Mouse (Mus musculus) kidney, adult 2 months (tissue): ENCODE measurements around the gene Pex7. TPM values are rescaled to one million over a fixed set of nuclear protein-coding genes. Genes with fewer than 3 reads are reported as not detected.

Source experiments
- DNase-seq: peaks from one replicate; pipeline ENCODE4 v3.0.0; 2021
- H3K27ac ChIP-seq: fragments of 200-500 bp; 2 replicates; pipeline ENCODE4 v1.5.1; 2012; ENCODE audit warnings: low read depth, low read length, control low read depth, inconsistent platforms; ENCODE audit not compliant: insufficient read depth
- H3K27me3 ChIP-seq: fragments of 200-500 bp; replicated peaks from 2 replicates; pipeline ENCODE4 v1.6.1; 2012; ENCODE audit warnings: mild to moderate bottlenecking, moderate library complexity, low read length, inconsistent platforms; ENCODE audit not compliant: control insufficient read depth, insufficient read depth
- H3K36me3 ChIP-seq: fragments of 200-500 bp; 2 replicates; pipeline ENCODE4 v1.6.1; 2012; ENCODE audit warnings: mild to moderate bottlenecking, moderate library complexity, low read length, inconsistent platforms; ENCODE audit not compliant: control insufficient read depth, insufficient read depth
- H3K4me1 ChIP-seq: fragments of 200-500 bp; 2 replicates; pipeline ENCODE4 v1.6.1; 2011; ENCODE audit warnings: low read length; ENCODE audit not compliant: control insufficient read depth, insufficient read depth
- H3K4me3 ChIP-seq: fragments of 200-500 bp; 2 replicates; pipeline ENCODE4 v1.5.1; 2011; ENCODE audit warnings: mild to moderate bottlenecking, low read depth, low read length, control low read depth; ENCODE audit not compliant: insufficient read depth
- CTCF ChIP-seq: fragments of 200-500 bp; conservative IDR thresholded peaks from 2 replicates; pipeline ENCODE4 v1.5.1; 2011; ENCODE audit warnings: low read depth, mild to moderate bottlenecking, control low read depth, low read length, moderate library complexity, mixed read lengths; ENCODE audit not compliant: insufficient read depth, insufficient read length
- POLR2A ChIP-seq: fragments of 200-500 bp; IDR thresholded peaks from one replicate; pipeline ENCODE4 v1.6.1; 2011; ENCODE audit warnings: low read depth, low read length, control low read depth
- WGBS: fragments of 180-500 bp; shearing (Covaris S2); methylation state at CpG from one replicate; pipeline ENCODE4 v1.1.7; 2018; 5-methylcytosine and 5-hydroxymethylcytosine counted together
- polyA plus RNA-seq: library from polyadenylated mRNA; depleted of rRNA; stranded (reverse); fragments of >200 nt; gene quantifications from 2 replicates; pipeline ENCODE4 v1.2.3, GENCODE M21; 2012

Gene Pex7
- polyA plus RNA-seq, 1 experiment: 87.4 TPM

DNA sequence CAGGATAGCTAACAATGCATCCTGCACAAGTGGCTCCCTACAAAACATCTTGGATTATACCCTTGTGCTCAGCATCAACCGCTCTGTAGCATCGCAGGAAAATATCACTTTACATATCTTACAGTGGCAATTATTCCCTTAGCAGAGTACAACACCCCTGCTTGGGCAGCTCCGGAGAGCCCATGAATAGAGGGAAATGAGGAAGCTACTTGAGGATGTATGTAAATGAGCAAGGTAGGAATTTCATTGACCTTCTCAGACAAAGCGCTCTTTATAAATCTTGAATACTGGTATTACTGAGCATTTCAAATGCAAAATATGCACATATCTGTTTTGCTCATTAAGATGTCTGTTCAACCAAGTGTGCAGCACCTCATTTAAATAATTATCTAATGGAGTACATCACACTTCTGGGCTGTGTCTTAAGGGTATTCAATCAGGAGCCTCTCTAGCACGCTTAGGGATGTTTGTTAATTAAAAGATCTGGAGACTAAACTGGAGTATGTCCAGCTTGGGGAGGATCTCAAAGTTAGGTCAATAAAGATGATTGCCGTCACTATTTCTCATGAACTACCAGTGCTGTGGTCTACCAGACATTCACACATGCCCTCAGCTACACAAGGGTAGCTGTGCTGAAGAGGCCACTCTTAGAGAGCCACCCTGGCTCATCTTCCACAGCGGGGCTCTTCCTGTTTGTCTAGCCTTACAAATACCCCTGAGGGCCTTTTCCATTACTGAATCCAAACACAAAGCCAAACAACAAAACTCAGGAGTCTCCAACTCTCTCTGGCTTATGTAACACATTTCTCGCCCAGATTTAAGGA lies 71.4 kb downstream of the Pex7 start:
- 82% methylated on average over 8 of the region's 8 CpGs for WGBS
- no peak for TF ChIP-seq POLR2A
- no peak for TF ChIP-seq CTCF
- H3K27ac ChIP-seq: no peak overlapping the region
- DNase-seq: no peak
- H3K4me3 ChIP-seq: no peak overlapping the region
- no peaks in the 10 kb centered on the region for H3K27me3 ChIP-seq
- no peaks in the 10 kb centered on the region for H3K36me3 ChIP-seq
- H3K4me1 ChIP-seq: no peaks in the 10 kb centered on the region

DNA sequence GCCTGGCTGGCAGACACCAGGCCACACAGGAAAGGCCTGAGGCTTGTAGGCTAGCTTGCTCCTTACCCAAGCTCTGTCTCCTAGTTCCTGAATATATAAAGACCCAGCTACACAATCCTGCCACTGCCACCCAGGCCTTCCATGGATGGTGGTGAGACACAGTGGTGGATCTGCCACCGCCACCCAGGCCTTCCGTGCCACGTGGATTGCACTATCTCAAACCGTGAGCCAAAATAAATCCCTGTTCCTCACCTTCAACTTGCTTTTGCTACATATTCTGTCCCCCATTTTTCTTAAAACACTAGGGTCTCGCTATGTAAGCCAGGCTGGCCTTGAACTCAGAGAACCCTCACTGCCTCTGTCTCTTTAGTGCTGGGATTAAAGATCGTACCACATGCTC lies 73.3 kb downstream of the Pex7 start:
- TF ChIP-seq CTCF (no peak), POLR2A (no peak)
- H3K4me1 ChIP-seq: no peaks in the 10 kb centered on the region
- WGBS: 96% methylated on average over 6 of the region's 6 CpGs

DNA sequence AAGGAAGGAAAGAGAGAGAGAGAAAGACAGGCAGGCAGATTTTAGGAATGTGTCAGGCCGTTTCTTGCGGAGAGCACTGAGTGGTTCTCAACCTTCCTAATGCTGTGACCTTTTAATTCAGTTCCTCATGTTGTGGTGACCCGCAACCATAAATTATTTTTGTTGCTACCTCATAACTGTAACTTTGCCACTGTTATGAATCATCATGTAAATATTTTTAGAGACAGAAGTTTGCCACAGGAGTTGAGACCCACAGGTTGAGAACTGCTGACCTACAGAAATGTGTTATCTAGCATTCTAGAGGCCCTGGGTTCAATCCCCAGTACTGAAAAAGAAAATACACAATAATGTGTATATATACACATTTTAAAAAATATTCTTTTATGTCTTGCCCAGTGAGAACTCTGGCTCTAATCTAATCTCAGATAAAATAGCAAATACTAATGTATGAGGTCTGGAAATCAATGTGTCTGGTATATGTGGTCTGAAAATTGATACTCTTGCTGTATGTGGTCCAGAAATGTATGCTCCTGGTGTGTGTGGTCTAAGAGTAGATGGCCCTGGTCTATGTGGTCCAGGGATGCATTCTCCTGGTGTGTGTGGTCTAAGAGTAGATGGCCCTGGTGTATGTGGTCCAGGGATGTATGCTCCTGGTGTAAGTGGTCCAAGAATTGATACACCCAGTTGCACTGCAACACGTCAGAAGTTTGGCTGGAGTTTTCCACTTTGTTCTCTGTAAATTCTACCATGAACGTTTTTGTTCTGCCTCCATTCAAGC lies 76.2 kb downstream of the Pex7 start:
- H3K4me1 ChIP-seq: no peaks in the 10 kb centered on the region
- H3K36me3 ChIP-seq: no peaks in the 10 kb centered on the region
- TF ChIP-seq POLR2A (no peak), CTCF (no peak)
- H3K27ac ChIP-seq: no peak overlapping the region
- DNase-seq: no peak
- H3K27me3 ChIP-seq: no peaks in the 10 kb centered on the region
- 77% methylated on average over 5 of the region's 5 CpGs for WGBS
- H3K4me3 ChIP-seq: no peak overlapping the region

More for the DNA sequence above, 73.3 kb downstream of the Pex7 start:
- Histone ChIP-seq H3K4me3 (no peak overlapping the region), H3K27ac (no peak overlapping the region), H3K27me3 (no peaks in the 10 kb centered on the region), H3K36me3 (no peaks in the 10 kb centered on the region)
- no peak for DNase-seq

GRCm38 (mm10) chr10:19820986-19821385 lies 86.5 kb downstream of the Pex7 start:
- no peak for DNase-seq
- Histone ChIP-seq H3K4me1 (no peaks in the 10 kb centered on the region), H3K27me3 (no peaks in the 10 kb centered on the region; the same call in 1 of the 2 replicates), H3K4me3 (no peak overlapping the region), H3K27ac (no peak overlapping the region), H3K36me3 (no peaks in the 10 kb centered on the region)
- WGBS: 72% methylated on average over 3 of the region's 3 CpGs
- no peak for TF ChIP-seq CTCF
- no peak for TF ChIP-seq POLR2A

DNA sequence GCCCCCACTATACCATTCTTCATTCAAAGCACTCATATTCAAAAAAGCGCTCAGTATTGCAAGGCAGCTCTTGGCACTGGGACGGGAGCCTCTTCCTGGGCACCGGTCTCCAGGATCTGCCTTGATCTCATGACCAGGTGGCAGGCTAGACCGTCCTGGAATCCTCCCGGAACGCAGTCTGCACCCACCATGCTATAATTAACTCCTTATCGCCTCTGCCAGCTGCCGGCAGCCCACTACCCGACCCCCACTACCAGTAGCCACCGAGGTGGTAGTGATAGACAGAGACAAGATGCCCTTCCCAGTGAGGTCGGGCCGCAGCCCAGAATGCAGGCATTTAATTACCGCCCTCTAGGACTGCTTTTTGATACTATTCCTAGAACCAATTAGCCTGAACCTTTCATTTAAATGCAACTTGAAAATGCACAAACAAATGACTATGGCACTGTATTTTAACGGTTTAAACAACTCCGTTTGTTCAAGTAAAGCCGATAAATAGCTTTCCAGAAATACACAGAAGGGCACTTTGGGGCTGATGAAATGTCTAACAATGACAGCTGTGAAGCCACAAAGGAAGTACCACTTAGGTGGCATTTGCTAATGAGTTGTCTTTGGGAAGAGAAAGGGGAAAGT lies 88.7 kb downstream of the Pex7 start:
- no peaks in the 10 kb centered on the region for H3K36me3 ChIP-seq
- DNase-seq: no peak
- no peaks in the 10 kb centered on the region; the same call in 1 of the 2 replicates for H3K27me3 ChIP-seq
- 59% methylated on average over 16 of the region's 16 CpGs for WGBS
- TF ChIP-seq CTCF: no peak
- TF ChIP-seq POLR2A: no peak
- H3K27ac ChIP-seq: no peak overlapping the region
- H3K4me3 ChIP-seq: no peak overlapping the region
- H3K4me1 ChIP-seq: no peaks in the 10 kb centered on the region

DNA sequence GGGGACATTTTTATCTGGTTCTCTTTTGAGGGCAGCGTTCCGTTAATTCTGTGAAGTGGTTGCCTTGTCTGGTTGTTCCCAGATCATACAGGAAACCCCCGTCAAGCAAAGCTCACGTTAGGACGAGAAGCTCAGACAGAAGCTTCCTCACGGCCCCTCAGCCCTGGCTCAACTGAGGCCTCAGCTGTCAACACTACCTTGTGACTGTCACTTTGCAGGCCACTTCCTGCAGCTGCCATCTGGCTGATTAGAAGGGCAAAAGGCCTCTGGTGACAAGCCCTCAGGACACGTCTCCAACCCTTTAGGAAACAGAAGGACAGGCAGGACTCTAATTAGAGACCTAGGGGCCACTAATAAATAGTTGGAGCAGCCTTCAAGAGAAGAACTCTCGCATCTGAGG lies 92.1 kb downstream of the Pex7 start:
- H3K36me3 ChIP-seq: no peaks in the 10 kb centered on the region
- no peaks in the 10 kb centered on the region for H3K4me1 ChIP-seq
- DNase-seq: no peak
- no peak overlapping the region for H3K27ac ChIP-seq
- H3K27me3 ChIP-seq: no peaks in the 10 kb centered on the region
- 41% methylated on average over 8 of the region's 8 CpGs for WGBS
- no peak for TF ChIP-seq POLR2A
- TF ChIP-seq CTCF: no peak
- no peak overlapping the region for H3K4me3 ChIP-seq
